Mouse (Mus musculus) megakaryocyte, embryonic 14.5 days (primary cell): Measurements from ENCODE around the gene Hepacam2.

Source experiments
- FLI1 ChIP-seq: IDR thresholded peaks from 2 replicates; pipeline ENCODE4 v1.6.1; 2012; ENCODE audit warnings: low read length, inconsistent platforms, mixed read lengths
- GATA1 ChIP-seq: IDR thresholded peaks from 3 replicates; pipeline ENCODE4 v1.6.1; 2012; ENCODE audit warnings: mixed read lengths, low read length, inconsistent platforms, borderline replicate concordance

- TF ChIP-seq GATA1 (no peak), FLI1 (no peak)
Measured at GRCm38 (mm10) chr6:3539470-3539869, 41.4 kb upstream of the Hepacam2 start.
